Mouse (Mus musculus): ENCODE data around the gene Alg6. TPM values are rescaled to one million over a fixed set of nuclear protein-coding genes. Genes with fewer than 3 reads are reported as not detected.

The Alg6 gene
- total RNA-seq (2023), result 1 to 10 TPM; 6.6 TPM

DNA sequence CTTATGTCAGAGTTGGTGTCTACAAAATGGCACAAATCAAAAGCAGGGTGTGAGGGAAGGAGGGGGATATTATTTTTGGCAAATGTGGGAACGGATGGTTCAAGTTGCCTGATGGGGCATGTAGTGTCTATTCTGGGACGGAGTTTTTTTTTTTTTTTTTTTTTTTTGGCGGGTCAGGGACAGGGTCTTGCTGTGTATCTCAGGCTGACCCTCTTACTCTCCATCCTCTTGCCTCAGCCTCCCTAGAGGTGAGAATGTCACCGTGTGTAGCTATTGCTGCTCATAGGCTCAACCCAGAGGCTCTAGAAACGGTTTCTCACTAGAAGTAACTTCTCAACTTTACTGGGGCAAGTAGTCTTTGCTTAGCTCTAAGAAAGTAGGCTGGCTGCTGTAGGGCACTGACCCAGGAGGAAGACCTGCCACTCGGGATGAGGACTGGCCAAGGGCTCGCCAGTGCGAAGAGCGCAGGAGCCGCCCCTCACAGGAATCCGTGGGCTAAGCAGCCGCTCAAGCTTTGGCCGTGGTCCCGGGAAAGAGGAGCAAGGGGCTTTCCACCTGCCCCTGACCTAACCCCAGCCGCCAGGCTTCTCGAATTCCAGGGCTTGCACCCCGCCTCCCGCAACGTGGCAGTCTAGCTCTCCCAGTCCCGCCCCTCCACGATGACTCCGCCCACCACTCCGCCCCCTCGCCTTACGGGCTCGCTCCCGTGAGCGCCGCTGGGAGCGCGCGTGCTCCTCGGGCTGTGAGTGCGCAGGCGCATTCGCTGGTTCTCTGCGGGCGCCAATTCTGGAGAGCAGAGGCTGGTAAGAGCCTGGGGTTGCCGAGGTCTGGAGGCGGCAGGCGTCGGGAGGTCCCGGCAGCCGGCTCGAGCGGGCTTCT lies at the start of gene Alg6:
Gene Alg6 (plus strand): TSS at position 761 of the 879 bp plus-strand sequence.

Other genes with a start within 250 kb of the Alg6 start
- not detected for gene Foxd3, start 59.4 kb upstream of the Alg6 start, total RNA-seq (2023)
- gene Efcab7, start 113.5 kb downstream of the Alg6 start, total RNA-seq (2023), result 1 to 10 TPM; 3.1 to 7.9 TPM
- 10 to 100 TPM; 16.2 to 17.5 TPM for gene Pgm1, start 213.8 kb downstream of the Alg6 start, total RNA-seq (2023)
- gene Itgb3bp, start 214.1 kb downstream of the Alg6 start, total RNA-seq (2023), result 1 to 10 TPM; 2.7 to 3.8 TPM

All from neutrophil, adult 83 days (primary cell).